Mouse (Mus musculus) stomach, postnatal 0 days (tissue): ENCODE measurements at regions not wholly inside any gene's neighbourhood (a gene's known extent, or its start where the extent isn't known, plus 50 kb on each side); places are given as distances from the start of the nearest gene placed in this dataset.

Experiments
- CTCF ChIP-seq: IDR thresholded peaks from 2 replicates; pipeline ENCODE4 v1.5.1; 2016; ENCODE audit warnings: antibody characterized with exemption, low read depth, mild to moderate bottlenecking, moderate library complexity
- EP300 ChIP-seq: optimal IDR thresholded peaks from 2 replicates; pipeline ENCODE3; 2016; ENCODE audit warnings: antibody characterized with exemption

- TF ChIP-seq CTCF = no peak
- no peak for TF ChIP-seq EP300
These were observed 107.5 kb downstream of the Kif26a start for GRCm38 (mm10) chr12:112253461-112253860.
